Mouse (Mus musculus) spleen, adult 2 months (tissue): ENCODE measurements around the gene Tm9sf2. TPM values are rescaled to one million over a fixed set of nuclear protein-coding genes. Genes with fewer than 3 reads are reported as not detected.

ENCODE experiments used
- DNase-seq, 2 experiments: peaks; one replicate each; pipeline versions ENCODE4 v3.0.0 to v3.0.0-alpha.2; 2012 to 2021; ENCODE audit warnings: low spot score in 2 of 2, low read depth in 1 of 2
- H3K27ac ChIP-seq: fragments of 200-500 bp; 2 replicates; pipeline ENCODE4 v1.5.1; 2012; ENCODE audit warnings: low read length, inconsistent platforms; ENCODE audit not compliant: insufficient read depth
- H3K27me3 ChIP-seq: fragments of 200-500 bp; 2 replicates; pipeline ENCODE4 v1.6.1; 2012; ENCODE audit warnings: mild to moderate bottlenecking, moderate library complexity, low read length, inconsistent platforms; ENCODE audit not compliant: control insufficient read depth, insufficient read depth
- H3K36me3 ChIP-seq: fragments of 200-500 bp; 2 replicates; pipeline ENCODE4 v1.6.1; 2012; ENCODE audit warnings: mild to moderate bottlenecking, low read length, inconsistent platforms; ENCODE audit not compliant: control insufficient read depth, insufficient read depth
- H3K4me1 ChIP-seq: fragments of 200-500 bp; 2 replicates; pipeline ENCODE4 v1.6.1; 2011; ENCODE audit warnings: inconsistent platforms; ENCODE audit not compliant: control insufficient read depth, insufficient read depth, insufficient read length
- H3K4me3 ChIP-seq: fragments of 200-500 bp; 2 replicates; pipeline ENCODE4 v1.5.1; 2011; ENCODE audit warnings: mild to moderate bottlenecking, inconsistent platforms; ENCODE audit not compliant: insufficient read depth, insufficient read length; ENCODE audit errors: extremely low read depth
- CTCF ChIP-seq: fragments of 200-500 bp; IDR thresholded peaks from 2 replicates; pipeline ENCODE4 v1.5.1; 2011; ENCODE audit warnings: mild to moderate bottlenecking, inconsistent platforms; ENCODE audit not compliant: insufficient read depth, insufficient read length, insufficient replicate concordance; ENCODE audit errors: extremely low read depth
- POLR2A ChIP-seq: fragments of 200-500 bp; IDR thresholded peaks from 2 replicates; pipeline ENCODE4 v1.6.1; 2011; ENCODE audit warnings: low read depth, low read length, inconsistent platforms
- WGBS: fragments of 180-500 bp; shearing (Covaris S2); methylation state at CpG from one replicate; pipeline ENCODE4 v1.1.7; 2018; 5-methylcytosine and 5-hydroxymethylcytosine counted together
- polyA plus RNA-seq: library from polyadenylated mRNA; depleted of rRNA; stranded (reverse); fragments of >200 nt; gene quantifications from 2 replicates; pipeline ENCODE4 v1.2.3, GENCODE M21; 2012

Gene Tm9sf2
- polyA plus RNA-seq, 1 experiment, result 80.8 TPM

GRCm38 (mm10) chr14:122107481-122108214 is 810 bp downstream of the Tm9sf2 start:
- H3K4me1 ChIP-seq, result peaks cover 15% of the 10 kb centered on the region
- no peaks in the 10 kb centered on the region; the same call in 1 of the 2 replicates for H3K27me3 ChIP-seq
- H3K36me3 ChIP-seq, result peaks cover 4% of the 10 kb centered on the region
- WGBS, result 2% methylated on average over 44 of the region's 44 CpGs
- peak overlapping the region; percentile 100 for H3K4me3 ChIP-seq
- peak overlapping the region; percentile 99 for H3K27ac ChIP-seq
- TF ChIP-seq POLR2A (no peak), CTCF (no peak)
- DNase-seq, result peak in 1 of 2 experiments; percentile 38

GRCm38 (mm10) chr14:122111681-122112080 is 4.8 kb downstream of the Tm9sf2 start:
- H3K36me3 ChIP-seq, result peaks cover 4% of the 10 kb centered on the region
- H3K4me3 ChIP-seq, result no peak overlapping the region
- no peak overlapping the region for H3K27ac ChIP-seq
- TF ChIP-seq POLR2A (no peak), CTCF (no peak)
- WGBS, result 94% methylated on average over 2 of the region's 2 CpGs
- no peak for DNase-seq
- H3K27me3 ChIP-seq, result no peaks in the 10 kb centered on the region; the same call in 1 of the 2 replicates
- H3K4me1 ChIP-seq, result peaks cover 8% of the 10 kb centered on the region

GRCm38 (mm10) chr14:122112311-122112710 is 5.5 kb downstream of the Tm9sf2 start:
- no peaks in the 10 kb centered on the region for H3K27me3 ChIP-seq
- WGBS, result 83% methylated on average over 5 of the region's 5 CpGs
- H3K36me3 ChIP-seq, result peaks cover 4% of the 10 kb centered on the region
- peaks cover 8% of the 10 kb centered on the region for H3K4me1 ChIP-seq
- TF ChIP-seq CTCF (no peak), POLR2A (no peak)
- DNase-seq, result no peak
- H3K27ac ChIP-seq, result no peak overlapping the region
- H3K4me3 ChIP-seq, result no peak overlapping the region

GRCm38 (mm10) chr14:122116200-122116599 is 9.4 kb downstream of the Tm9sf2 start:
- Histone ChIP-seq H3K4me1 (peaks cover 3% of the 10 kb centered on the region; the same call in 1 of the 2 replicates), H3K4me3 (no peak overlapping the region), H3K27me3 (no peaks in the 10 kb centered on the region), H3K36me3 (peaks cover 2% of the 10 kb centered on the region), H3K27ac (no peak overlapping the region)
- 85% methylated on average over 1 of the region's 1 CpGs for WGBS
- DNase-seq, result no peak
- no peak for TF ChIP-seq CTCF
- TF ChIP-seq POLR2A, result no peak

GRCm38 (mm10) chr14:122130111-122130797 is 23.4 kb downstream of the Tm9sf2 start:
- H3K36me3 ChIP-seq, result peaks cover 28% of the 10 kb centered on the region
- DNase-seq, result no peak
- 69% methylated on average over 5 of the region's 5 CpGs for whole genome bisulfite sequencing
- TF ChIP-seq CTCF (no peak), POLR2A (no peak)
- no peak overlapping the region for H3K4me3 ChIP-seq
- no peaks in the 10 kb centered on the region for H3K27me3 ChIP-seq
- no peaks in the 10 kb centered on the region for H3K4me1 ChIP-seq
- no peak overlapping the region for H3K27ac ChIP-seq

- TF ChIP-seq POLR2A (no peak), CTCF (no peak)
- H3K36me3 ChIP-seq, result peaks cover 22% of the 10 kb centered on the region
- WGBS, result 94% methylated on average over 2 of the region's 2 CpGs
- H3K27me3 ChIP-seq, result no peaks in the 10 kb centered on the region
- H3K4me3 ChIP-seq, result no peak overlapping the region
- H3K4me1 ChIP-seq, result no peaks in the 10 kb centered on the region
- no peak for DNase-seq
- H3K27ac ChIP-seq, result no peak overlapping the region
Observed at GRCm38 (mm10) chr14:122131644-122132043, 24.8 kb downstream of the Tm9sf2 start.
